Mouse (Mus musculus) midbrain, embryonic 15.5 days (tissue): Measurements from ENCODE around the gene Cfc1. TPM values are rescaled to one million over a fixed set of nuclear protein-coding genes. Genes with fewer than 3 reads are reported as not detected.
A peak's percentile ranks its signal among the peaks of the same experiment; 100 is the strongest.
"Not testable (repeated sequence)": the region's sequence is repeated elsewhere in the genome, so short reads cannot be mapped to it uniquely, and the experiment has no call there.

Experiments used
- ATAC-seq: fragments of 200-750 bp; cut with Nextera tagmentation; replicated peaks from 2 replicates; pipeline ENCODE4 v1.8.0; 2017; ENCODE audit warnings: moderate TSS enrichment
- H3K27ac ChIP-seq: fragments of 300-500 bp; sonication (generic); 2 replicates; pipeline ENCODE4 v1.5.1; 2015; ENCODE audit warnings: mild to moderate bottlenecking, inconsistent platforms
- H3K27me3 ChIP-seq: fragments of 300-500 bp; sonication (generic); replicated peaks from 2 replicates; pipeline ENCODE4 v1.6.1; 2015; ENCODE audit warnings: inconsistent platforms
- H3K36me3 ChIP-seq: fragments of 300-500 bp; sonication (generic); replicated peaks from 2 replicates; pipeline ENCODE4 v1.6.1; 2015; ENCODE audit warnings: inconsistent platforms
- H3K4me1 ChIP-seq: fragments of 300-500 bp; sonication (generic); 2 replicates; pipeline ENCODE4 v1.6.1; 2015; ENCODE audit warnings: inconsistent platforms
- H3K4me2 ChIP-seq: fragments of 300-500 bp; sonication (generic); 2 replicates; pipeline ENCODE4 v1.6.1; 2015; ENCODE audit warnings: inconsistent platforms, mild to moderate bottlenecking, moderate library complexity
- H3K4me3 ChIP-seq: fragments of 300-500 bp; sonication (generic); 2 replicates; pipeline ENCODE4 v1.5.1; 2015; ENCODE audit warnings: mild to moderate bottlenecking, inconsistent platforms
- H3K9ac ChIP-seq: fragments of 300-500 bp; sonication (generic); 2 replicates; pipeline ENCODE4 v1.6.1; 2015; ENCODE audit warnings: mild to moderate bottlenecking, inconsistent platforms
- H3K9me3 ChIP-seq: fragments of 300-500 bp; sonication (generic); 2 replicates; pipeline ENCODE4 v1.6.1; 2016; ENCODE audit warnings: inconsistent platforms
- WGBS: fragments of 180-500 bp; shearing (Covaris S2); methylation state at CpG from one replicate; pipeline ENCODE4 v1.1.7; 2015; ENCODE audit warnings: mixed read lengths; 5-methylcytosine and 5-hydroxymethylcytosine counted together
- polyA plus RNA-seq: library from polyadenylated mRNA; unstranded; fragments of >200 nt; fragmentation: Nextera tagmentation; extraction: Ambion mirVana; gene quantifications from 2 replicates; pipeline ENCODE4 v1.2.1, GENCODE M21; 2015

The Cfc1 gene
- polyA plus RNA-seq, result 0.19 and 0.22 TPM in 2 replicates

GRCm38 (mm10) chr1:34535043-34535698, at the start of gene Cfc1:
Cfc1 (plus strand) TSS chr1:34535648.
- H3K4me1 ChIP-seq, H3K36me3 ChIP-seq, H3K9me3 ChIP-seq, ATAC-seq, H3K9ac ChIP-seq, H3K4me3 ChIP-seq, H3K27ac ChIP-seq: not testable (repeated sequence)
- H3K4me2 ChIP-seq, result peak within 1 kb of the TSS; percentile 51
- WGBS, result 29% methylated on average over 7 of the region's 7 CpGs
- H3K27me3 ChIP-seq, result peaks cover 22% of the 10 kb centered on the region

- ATAC-seq, result no peak
- Histone ChIP-seq H3K27ac (no peak overlapping the region), H3K9ac (no peak overlapping the region), H3K4me3 (no peak overlapping the region), H3K9me3 (no peaks in the 10 kb centered on the region), H3K4me1 (0 out of 2 replicates have a peak, but pooled peaks cover 5% of the 10 kb centered on the region), H3K27me3 (no peaks in the 10 kb centered on the region), H3K4me2 (no peak overlapping the region), H3K36me3 (no peaks in the 10 kb centered on the region)
- 94% methylated on average over 3 of the region's 3 CpGs for WGBS
Observed at GRCm38 (mm10) chr1:34487383-34487782, 48.1 kb upstream of the Cfc1 start.

GRCm38 (mm10) chr1:34489852-34490541, 45.5 kb upstream of the Cfc1 start:
- Histone ChIP-seq H3K27ac (no peak overlapping the region), H3K4me3 (no peak overlapping the region), H3K36me3 (no peaks in the 10 kb centered on the region), H3K9ac (no peak overlapping the region), H3K27me3 (no peaks in the 10 kb centered on the region), H3K4me2 (no peak overlapping the region), H3K4me1 (0 out of 2 replicates have a peak, but pooled peaks cover 5% of the 10 kb centered on the region), H3K9me3 (no peaks in the 10 kb centered on the region)
- no peak for ATAC-seq
- WGBS, result 90% methylated on average over 6 of the region's 6 CpGs

GRCm38 (mm10) chr1:34491480-34491879, 44.0 kb upstream of the Cfc1 start:
- no peak for ATAC-seq
- H3K4me1 ChIP-seq, result no peaks in the 10 kb centered on the region
- no peaks in the 10 kb centered on the region for H3K27me3 ChIP-seq
- H3K9ac ChIP-seq, result no peak overlapping the region
- WGBS, result 92% methylated on average over 4 of the region's 4 CpGs
- H3K36me3 ChIP-seq, result no peaks in the 10 kb centered on the region
- H3K27ac ChIP-seq, result no peak overlapping the region
- no peak overlapping the region for H3K4me2 ChIP-seq
- H3K4me3 ChIP-seq, result no peak overlapping the region
- no peaks in the 10 kb centered on the region for H3K9me3 ChIP-seq

- Histone ChIP-seq H3K27ac (no peak overlapping the region), H3K27me3 (no peaks in the 10 kb centered on the region), H3K4me1 (no peaks in the 10 kb centered on the region), H3K4me3 (no peak overlapping the region), H3K4me2 (no peak overlapping the region), H3K9ac (no peak overlapping the region), H3K9me3 (no peaks in the 10 kb centered on the region), H3K36me3 (no peaks in the 10 kb centered on the region)
- 38% methylated on average over 3 of the region's 3 CpGs for WGBS
- no peak for ATAC-seq
Observed at GRCm38 (mm10) chr1:34502991-34503390, 32.5 kb upstream of the Cfc1 start.

- no peaks in the 10 kb centered on the region for H3K4me1 ChIP-seq
- no peaks in the 10 kb centered on the region for H3K9me3 ChIP-seq
- no peak overlapping the region for H3K4me2 ChIP-seq
- H3K4me3 ChIP-seq, result no peak overlapping the region
- ATAC-seq, result no peak
- no peaks in the 10 kb centered on the region for H3K27me3 ChIP-seq
- no peak overlapping the region for H3K9ac ChIP-seq
- H3K27ac ChIP-seq, result no peak overlapping the region
- no peaks in the 10 kb centered on the region for H3K36me3 ChIP-seq
- WGBS, result 65% methylated on average over 7 of the region's 7 CpGs
Observed at GRCm38 (mm10) chr1:34505307-34505706, 30.1 kb upstream of the Cfc1 start.

GRCm38 (mm10) chr1:34505970-34506551, 29.4 kb upstream of the Cfc1 start:
- Histone ChIP-seq H3K4me3 (no peak overlapping the region), H3K4me2 (no peak overlapping the region), H3K36me3 (no peaks in the 10 kb centered on the region), H3K27ac (no peak overlapping the region), H3K27me3 (no peaks in the 10 kb centered on the region), H3K4me1 (no peaks in the 10 kb centered on the region; the same call in 1 of the 2 replicates), H3K9me3 (no peaks in the 10 kb centered on the region), H3K9ac (no peak overlapping the region)
- 86% methylated on average over 4 of the region's 4 CpGs for WGBS
- no peak for ATAC-seq

- no peak for ATAC-seq
- Histone ChIP-seq H3K4me1 (no peaks in the 10 kb centered on the region; the same call in 1 of the 2 replicates), H3K27ac (no peak overlapping the region), H3K4me3 (no peak overlapping the region), H3K36me3 (no peaks in the 10 kb centered on the region), H3K9me3 (no peaks in the 10 kb centered on the region), H3K27me3 (no peaks in the 10 kb centered on the region), H3K9ac (no peak overlapping the region), H3K4me2 (no peak overlapping the region)
- 75% methylated on average over 3 of the region's 3 CpGs for WGBS
Observed at GRCm38 (mm10) chr1:34507986-34508385, 27.5 kb upstream of the Cfc1 start.

- Histone ChIP-seq H3K9me3 (no peaks in the 10 kb centered on the region), H3K4me3 (no peak overlapping the region), H3K9ac (no peak overlapping the region), H3K27ac (no peak overlapping the region), H3K4me1 (no peaks in the 10 kb centered on the region; the same call in 1 of the 2 replicates), H3K27me3 (no peaks in the 10 kb centered on the region), H3K36me3 (no peaks in the 10 kb centered on the region), H3K4me2 (peak overlapping the region; percentile 12; the same call in 1 of the 2 replicates)
- ATAC-seq, result no peak
- WGBS, result 9% methylated on average over 7 of the region's 7 CpGs
Observed at GRCm38 (mm10) chr1:34510575-34510981, 24.9 kb upstream of the Cfc1 start.

- no peaks in the 10 kb centered on the region for H3K9me3 ChIP-seq
- H3K27me3 ChIP-seq, result no peaks in the 10 kb centered on the region
- ATAC-seq, result no peak
- no peaks in the 10 kb centered on the region for H3K36me3 ChIP-seq
- no peak overlapping the region for H3K4me2 ChIP-seq
- 1% methylated on average over 3 of the region's 3 CpGs for WGBS
- no peak overlapping the region for H3K27ac ChIP-seq
- H3K4me1 ChIP-seq, result no peaks in the 10 kb centered on the region; the same call in 1 of the 2 replicates
- no peak overlapping the region for H3K4me3 ChIP-seq
- H3K9ac ChIP-seq, result no peak overlapping the region
Observed at GRCm38 (mm10) chr1:34511027-34511426, 24.4 kb upstream of the Cfc1 start.

GRCm38 (mm10) chr1:34513068-34513467, 22.4 kb upstream of the Cfc1 start:
- no peak overlapping the region for H3K4me3 ChIP-seq
- no peak overlapping the region for H3K4me2 ChIP-seq
- ATAC-seq, result no peak
- no peaks in the 10 kb centered on the region for H3K9me3 ChIP-seq
- no peaks in the 10 kb centered on the region for H3K27me3 ChIP-seq
- no peak overlapping the region for H3K9ac ChIP-seq
- no peaks in the 10 kb centered on the region for H3K36me3 ChIP-seq
- no peaks in the 10 kb centered on the region; the same call in 1 of the 2 replicates for H3K4me1 ChIP-seq
- no peak overlapping the region for H3K27ac ChIP-seq
- WGBS, result 78% methylated on average over 4 of the region's 4 CpGs

GRCm38 (mm10) chr1:34516595-34516994, 18.9 kb upstream of the Cfc1 start:
- WGBS, result 54% methylated on average over 5 of the region's 5 CpGs
- no peak overlapping the region for H3K9ac ChIP-seq
- no peak overlapping the region for H3K4me2 ChIP-seq
- no peak overlapping the region for H3K27ac ChIP-seq
- H3K9me3 ChIP-seq, result no peaks in the 10 kb centered on the region
- H3K27me3 ChIP-seq, result no peaks in the 10 kb centered on the region
- H3K36me3 ChIP-seq, result no peaks in the 10 kb centered on the region
- H3K4me3 ChIP-seq, result no peak overlapping the region
- ATAC-seq, result no peak
- H3K4me1 ChIP-seq, result no peaks in the 10 kb centered on the region
